Mouse (Mus musculus) heart, postnatal 25 days (tissue): ENCODE measurements at regions not wholly inside any gene's neighbourhood (a gene's known extent, or its start where the extent isn't known, plus 50 kb on each side); places are given as distances from the start of the nearest gene placed in this dataset.

ENCODE experiments used
- DNase-seq: peaks from one replicate; pipeline ENCODE4 v3.0.0; 2022; ENCODE audit warnings: low spot score
- intact Hi-C: fragments of 180-260 bp; cut with DNase I; formaldehyde crosslinking; loops from one replicate; pipeline ENCODE4 v1.15.1; 2025

DNA sequence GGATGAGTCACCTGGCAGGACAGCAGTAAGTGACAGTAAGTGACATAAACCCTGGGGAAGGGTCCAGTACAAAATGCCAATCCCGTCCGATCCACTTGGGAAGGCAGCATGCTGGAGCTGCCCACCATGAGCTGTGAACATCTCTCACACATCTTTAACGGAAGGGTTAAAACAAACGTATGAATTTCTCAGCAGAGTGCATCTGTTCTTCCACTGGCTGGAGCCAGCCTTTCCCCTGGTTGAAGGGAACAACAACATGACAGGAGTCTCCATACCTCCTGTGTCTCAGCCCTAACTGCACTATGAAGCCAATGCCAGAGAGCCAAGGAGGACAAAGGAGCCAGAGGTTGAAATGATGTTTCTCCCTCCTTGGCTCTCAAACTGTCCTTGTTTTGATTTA is 189.4 kb upstream of the Zfp637 start:
- intact Hi-C loops: loop anchor here (10.0 kb wide), 1 partner anchor 477 kb away; no protein-coding TSS in a partner anchor
- DNase-seq: no peak

- DNase-seq: no peak
- intact Hi-C loops: loop anchor here (10.0 kb wide), 1 partner anchor 477 kb away; no protein-coding TSS in a partner anchor
These were observed 189.0 kb upstream of the Zfp637 start for GRCm38 (mm10) chr6:117652012-117652411.

DNA sequence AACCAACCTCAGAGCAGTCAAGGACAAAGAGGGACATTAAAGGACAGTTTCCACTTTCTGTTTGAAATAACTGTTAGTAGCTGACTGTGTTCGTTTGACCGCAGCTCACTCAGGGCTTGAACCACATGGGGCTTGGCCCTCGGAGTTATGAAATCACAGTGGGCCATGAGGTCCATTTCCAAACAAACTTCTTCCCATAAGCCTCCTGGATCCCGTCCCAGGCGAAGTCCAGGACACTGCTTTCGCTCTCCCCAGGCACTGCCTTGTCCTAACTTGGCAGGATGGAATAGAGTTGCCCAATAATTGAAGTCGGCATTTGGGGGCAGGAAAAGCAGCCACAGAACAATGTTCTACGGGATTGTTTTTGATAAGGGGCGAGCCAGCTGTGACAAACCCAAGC is 188.1 kb upstream of the Zfp637 start:
- intact Hi-C loops: loop anchor here (10.0 kb wide), 1 partner anchor 478 kb away; no protein-coding TSS in a partner anchor
- DNase-seq: peak; percentile 76

- DNase-seq: no peak
- intact Hi-C loops: loop anchor here (10.0 kb wide), 1 partner anchor 479 kb away; no protein-coding TSS in a partner anchor
These were observed 187.0 kb upstream of the Zfp637 start for GRCm38 (mm10) chr6:117653886-117654425.

DNA sequence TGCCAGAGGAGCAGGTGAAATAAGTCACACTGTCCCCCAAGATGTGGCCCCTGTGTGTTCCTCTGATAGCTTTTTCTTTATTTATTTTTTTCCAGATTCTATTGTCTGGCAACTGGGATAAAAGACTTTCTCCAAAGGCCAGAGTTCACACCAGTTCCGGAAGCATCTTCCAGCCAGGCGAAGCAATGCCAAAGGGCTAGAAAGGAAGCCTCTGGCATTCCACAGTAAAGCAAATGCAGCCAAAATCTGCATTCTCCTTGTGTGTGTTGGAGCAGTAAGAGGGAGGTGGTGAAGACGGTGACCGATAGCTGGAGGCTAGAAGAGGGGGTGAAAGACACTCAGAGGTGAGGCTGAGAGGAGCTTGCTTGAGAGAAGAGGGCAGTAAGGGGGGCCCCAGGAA is 185.0 kb upstream of the Zfp637 start:
- no peak for DNase-seq
- intact Hi-C loops: loop anchor here (10.0 kb wide), 1 partner anchor 481 kb away; no protein-coding TSS in a partner anchor

DNA sequence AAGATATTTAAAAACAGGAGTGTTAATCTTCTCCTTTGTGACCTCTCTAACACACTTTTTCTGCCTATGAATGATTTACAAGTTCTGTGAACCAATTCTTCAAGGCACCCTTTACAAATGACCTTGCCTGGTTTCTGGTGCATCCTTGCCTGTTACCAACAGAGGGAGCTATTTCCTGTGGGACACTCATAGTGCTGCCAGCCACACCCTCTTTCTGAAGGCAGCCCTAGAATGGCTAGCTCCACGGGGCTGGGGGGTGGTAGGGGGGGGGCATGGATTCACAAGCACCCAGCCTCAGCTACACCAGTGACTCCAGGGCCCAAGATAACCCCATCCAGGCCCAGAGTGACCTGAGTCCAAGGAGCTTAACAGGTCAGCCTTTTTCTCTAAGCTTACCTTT is 180.4 kb upstream of the Zfp637 start:
- DNase-seq: no peak
- intact Hi-C loops: no loop called here

DNA sequence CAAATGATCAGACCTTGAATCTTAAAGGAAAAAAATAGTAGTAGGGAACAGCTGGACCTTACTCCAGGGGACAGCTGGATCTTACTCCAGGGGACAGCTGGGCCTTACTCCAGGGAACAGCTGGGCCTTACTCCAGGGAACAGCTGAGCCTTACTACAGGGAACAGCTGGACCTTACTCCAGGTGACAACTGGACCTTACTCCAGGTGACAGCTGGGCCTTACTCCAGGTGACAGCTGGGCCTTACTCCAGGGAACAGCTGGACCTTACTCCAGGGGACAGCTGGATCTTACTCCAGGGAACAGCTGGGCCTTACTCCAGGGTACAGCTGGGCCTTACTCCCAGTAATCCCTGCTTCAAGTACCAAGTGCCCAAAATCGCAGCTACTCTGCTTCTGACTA is 178.3 kb upstream of the Zfp637 start:
- intact Hi-C loops: no loop called here
- no peak for DNase-seq

- DNase-seq: no peak
- intact Hi-C loops: no loop called here
These were observed 170.6 kb upstream of the Zfp637 start for GRCm38 (mm10) chr6:117670337-117670736.

DNA sequence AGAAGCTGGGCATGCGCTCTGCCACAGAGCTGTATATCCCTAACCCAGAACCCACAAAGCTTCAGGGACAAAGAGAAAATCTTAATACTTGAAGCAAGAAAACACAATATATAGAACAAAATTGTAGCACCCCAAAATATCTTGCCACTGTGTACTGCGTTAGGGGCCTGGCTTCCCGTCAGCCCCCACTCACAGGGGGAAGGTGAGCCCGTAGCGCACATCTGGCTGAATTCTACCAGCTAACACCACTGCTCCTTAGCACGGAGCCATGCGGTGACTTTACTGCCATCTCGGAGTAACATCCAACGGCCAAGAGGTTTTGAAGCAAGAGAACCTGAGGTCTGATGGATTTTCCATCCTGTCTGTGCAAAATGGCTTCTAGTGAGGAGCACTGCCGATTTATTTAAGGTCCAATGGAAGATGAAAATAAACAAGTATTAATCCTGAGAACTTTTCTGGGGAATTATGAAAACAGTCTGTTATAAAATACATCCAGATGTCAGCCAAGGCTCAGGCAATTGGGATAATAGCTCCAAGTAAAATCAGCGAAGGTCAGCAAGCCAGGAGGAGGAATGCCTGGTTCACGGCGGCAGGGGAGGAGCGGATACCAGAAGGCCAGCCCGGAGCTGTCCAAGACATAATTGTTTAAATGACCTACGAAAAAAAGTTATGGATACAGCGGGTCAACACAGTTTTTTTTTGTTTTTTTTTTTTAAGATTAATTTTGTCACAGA is 170.0 kb upstream of the Zfp637 start:
- no peak for DNase-seq
- intact Hi-C loops: no loop called here

- no peak for DNase-seq
- intact Hi-C loops: loop anchor here (5.0 kb wide), 1 partner anchor 238 kb away; no protein-coding TSS in a partner anchor
These were observed 165.8 kb upstream of the Zfp637 start for GRCm38 (mm10) chr6:117675059-117675800.

- DNase-seq: no peak
- intact Hi-C loops: loop anchor here (5.0 kb wide), 1 partner anchor 239 kb away; no protein-coding TSS in a partner anchor
These were observed 164.7 kb upstream of the Zfp637 start for GRCm38 (mm10) chr6:117676064-117676821.

DNA sequence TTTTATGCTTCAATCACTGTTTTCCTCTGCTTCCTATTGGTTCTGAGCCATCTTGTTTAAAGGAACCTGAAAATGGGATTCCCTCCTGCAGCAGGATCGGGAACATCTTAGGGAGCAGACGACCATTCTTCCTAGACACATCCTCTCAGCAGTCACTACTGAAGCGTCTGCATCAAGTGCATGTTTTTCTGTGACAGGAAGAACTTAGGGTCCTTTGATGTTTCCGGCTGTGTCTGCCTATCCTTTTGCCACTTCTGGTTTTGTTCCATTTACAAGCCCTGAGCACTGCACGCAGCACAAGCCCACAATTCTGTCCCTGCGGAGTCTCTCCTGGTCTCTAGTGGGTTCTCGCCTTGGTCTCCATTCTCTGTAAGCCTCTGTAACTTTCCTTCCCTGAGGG is 163.9 kb upstream of the Zfp637 start:
- intact Hi-C loops: loop anchor here (5.0 kb wide), 1 partner anchor 240 kb away; no protein-coding TSS in a partner anchor
- no peak for DNase-seq

- intact Hi-C loops: loop anchor here (5.0 kb wide), 1 partner anchor 241 kb away; no protein-coding TSS in a partner anchor
- no peak for DNase-seq
These were observed 163.2 kb upstream of the Zfp637 start for GRCm38 (mm10) chr6:117677821-117678220.

GRCm38 (mm10) chr6:117678276-117678675 is 162.7 kb upstream of the Zfp637 start:
- DNase-seq: no peak
- intact Hi-C loops: loop anchor here (5.0 kb wide), 1 partner anchor 241 kb away; no protein-coding TSS in a partner anchor

DNA sequence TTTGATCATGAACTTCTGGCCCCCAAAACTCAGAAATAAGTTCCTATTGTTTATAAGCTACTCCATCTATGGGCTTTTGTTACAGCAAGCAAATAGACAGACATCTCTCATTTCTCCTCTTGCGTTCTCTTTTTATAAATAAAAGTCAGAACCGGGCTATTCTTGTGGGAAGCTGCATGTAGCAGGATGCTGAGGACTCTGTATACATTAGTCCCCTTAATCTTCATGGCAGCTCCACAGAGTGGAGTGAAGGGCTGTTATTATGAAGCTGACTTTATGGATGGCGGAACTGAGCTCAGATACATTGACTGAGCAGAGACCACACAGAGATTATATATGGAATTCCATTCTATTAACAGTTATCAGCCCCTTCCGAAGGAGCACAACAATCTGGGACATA is 162.1 kb upstream of the Zfp637 start:
- no peak for DNase-seq
- intact Hi-C loops: loop anchor here (5.0 kb wide), 1 partner anchor 242 kb away; no protein-coding TSS in a partner anchor

GRCm38 (mm10) chr6:117686212-117686611 is 154.8 kb upstream of the Zfp637 start:
- intact Hi-C loops: loop anchor here (5.0 kb wide), 2 partner anchors 141 to 514 kb away; no protein-coding TSS in a partner anchor
- DNase-seq: no peak

DNA sequence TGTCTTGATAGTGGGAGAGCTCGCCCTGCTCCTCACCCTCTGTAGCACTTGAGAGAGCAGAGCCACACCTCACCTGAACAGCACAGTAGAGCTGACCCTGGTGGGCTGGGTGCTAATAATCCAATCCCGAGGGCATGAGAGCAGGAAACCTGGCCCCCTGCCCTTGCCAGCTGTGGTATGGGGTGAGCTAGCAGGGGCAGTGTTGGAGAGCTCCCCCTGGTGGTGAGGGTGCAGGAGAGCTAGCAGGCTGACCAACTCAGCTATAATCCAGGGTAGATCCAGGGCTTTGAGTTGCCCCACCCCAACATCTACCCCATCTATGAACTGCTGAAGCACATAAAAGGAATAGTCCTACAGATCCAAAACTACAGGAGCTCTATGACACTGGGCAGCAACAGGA is 153.9 kb upstream of the Zfp637 start:
- DNase-seq: no peak
- intact Hi-C loops: loop anchor here (5.0 kb wide), 2 partner anchors 140 to 515 kb away; no protein-coding TSS in a partner anchor

- intact Hi-C loops: loop anchor here (5.0 kb wide), 2 partner anchors 139 to 516 kb away; no protein-coding TSS in a partner anchor
These were observed 152.3 kb upstream of the Zfp637 start for GRCm38 (mm10) chr6:117688664-117689178.

DNA sequence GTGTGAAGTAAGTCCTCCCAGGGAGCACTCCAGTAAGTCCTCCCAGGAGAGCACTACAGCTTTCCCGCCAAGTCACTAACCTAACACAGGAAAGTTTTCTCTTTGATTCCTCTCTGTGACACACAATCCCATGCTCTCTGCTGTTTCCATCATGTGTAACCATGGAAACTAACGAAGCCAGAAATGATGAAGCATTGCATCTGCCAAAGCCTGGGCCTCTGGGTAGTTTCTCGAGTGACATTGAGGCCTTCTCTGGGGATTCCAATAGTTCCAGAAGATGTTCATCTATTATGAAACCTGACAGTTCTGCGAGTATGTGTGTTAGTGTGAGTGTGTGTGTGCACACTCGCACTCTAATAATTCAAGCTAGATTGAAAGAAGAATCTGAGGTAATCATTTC is 140.7 kb upstream of the Zfp637 start:
- intact Hi-C loops: no loop called here
- DNase-seq: no peak

More at GRCm38 (mm10) chr6:117688664-117689178, 152.3 kb upstream of the Zfp637 start:
- no peak for DNase-seq
